Mouse (Mus musculus): ENCODE results near the gene Gm11213. TPM values are rescaled to one million over a fixed set of nuclear protein-coding genes. Genes with fewer than 3 reads are reported as not detected.
A peak's percentile ranks its signal among the peaks of the same experiment; 100 is the strongest.

The Gm11213 gene
- total RNA-seq, 1 experiment from 2014 or later = not detected

DNA sequence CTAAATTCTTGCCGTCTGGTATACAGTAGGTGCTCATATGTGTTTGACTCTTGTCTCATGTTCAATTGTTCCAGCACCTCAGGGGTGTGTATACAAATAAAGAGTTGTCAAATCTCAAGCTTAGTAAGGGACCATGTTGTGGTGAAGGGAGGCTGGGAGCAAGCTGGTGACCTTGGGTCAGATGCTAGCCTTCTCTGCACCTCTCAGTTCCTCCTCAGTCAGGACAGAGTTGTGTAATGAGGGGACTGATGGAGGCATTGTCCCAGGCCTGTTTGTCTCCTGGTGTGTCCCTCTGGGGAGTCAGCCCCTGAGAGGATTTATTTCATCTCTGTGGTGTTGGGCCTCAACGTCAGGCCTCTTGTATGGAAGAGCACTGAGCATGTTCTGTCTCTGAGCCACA lies 18.8 kb downstream of the Gm11213 start:
- ATAC-seq (replicated peaks; ENCODE audit: insufficient number of reproducible peaks, low FRiP score, low TSS enrichment, poor library complexity, severe bottlenecking) = no peak

DNA sequence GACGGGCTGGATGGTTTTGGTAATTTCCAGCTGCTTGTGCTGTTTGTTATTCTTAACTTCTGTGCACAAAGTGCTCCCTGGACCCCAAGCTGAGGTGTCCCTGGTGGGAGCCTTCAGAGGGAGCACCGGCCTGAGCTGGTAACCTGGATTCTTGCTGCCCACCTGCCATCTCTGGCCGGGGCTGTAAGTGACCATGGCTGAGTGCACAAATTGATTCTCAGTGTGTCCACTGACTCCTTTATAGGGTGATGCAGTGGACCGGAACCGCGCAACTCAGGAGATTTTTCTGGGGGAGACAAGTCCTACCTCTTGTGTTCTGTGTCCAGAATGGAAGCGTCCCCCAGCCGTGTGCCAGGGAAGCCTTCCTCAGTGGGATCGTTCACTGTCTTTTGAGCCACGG lies 19.8 kb downstream of the Gm11213 start:
- no peak for ATAC-seq (replicated peaks; ENCODE audit: insufficient number of reproducible peaks, low FRiP score, low TSS enrichment, poor library complexity, severe bottlenecking)

DNA sequence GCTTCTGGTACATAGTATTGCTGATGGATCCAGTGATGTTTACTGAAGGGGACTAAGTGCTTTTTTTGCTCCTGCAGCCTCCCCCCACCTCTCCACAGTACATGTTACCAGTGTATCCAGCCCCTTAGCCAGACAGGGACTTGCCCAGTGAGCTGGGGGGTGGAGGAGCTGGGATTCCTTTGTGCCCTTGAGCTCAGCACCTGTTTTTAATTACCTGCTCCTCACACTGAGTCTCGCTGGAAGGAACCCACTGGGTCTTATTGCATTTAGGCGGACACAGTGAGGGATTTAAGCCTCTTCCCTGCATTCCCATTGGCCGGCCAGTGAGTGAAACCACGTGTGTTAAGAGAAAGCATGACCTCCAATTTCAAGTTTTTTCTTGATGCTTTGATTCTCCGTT lies 22.5 kb downstream of the Gm11213 start:
- ATAC-seq (replicated peaks; ENCODE audit: insufficient number of reproducible peaks, low FRiP score, low TSS enrichment, poor library complexity, severe bottlenecking) = no peak

DNA sequence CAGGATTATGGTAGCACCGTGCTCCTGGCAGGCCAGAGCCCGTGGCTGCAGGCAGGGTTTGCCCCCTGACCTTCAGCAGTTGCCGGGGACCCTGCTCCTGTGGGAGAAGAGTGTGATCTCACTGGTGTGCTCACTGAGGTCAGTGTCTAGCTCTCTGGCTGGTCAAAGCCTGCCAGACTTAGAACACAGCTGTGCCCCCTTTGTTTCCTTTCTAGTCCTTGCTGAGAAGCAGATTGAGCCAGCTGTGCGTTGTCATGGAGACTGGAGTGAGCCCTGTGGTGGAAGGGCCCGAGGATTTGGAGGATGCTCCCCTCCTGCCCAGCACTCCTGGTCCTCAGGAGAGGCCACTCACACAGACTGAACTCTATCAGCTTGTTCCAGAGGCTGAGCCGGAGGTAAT lies 25.0 kb downstream of the Gm11213 start:
- no peak for ATAC-seq (replicated peaks; ENCODE audit: insufficient number of reproducible peaks, low FRiP score, low TSS enrichment, poor library complexity, severe bottlenecking)

DNA sequence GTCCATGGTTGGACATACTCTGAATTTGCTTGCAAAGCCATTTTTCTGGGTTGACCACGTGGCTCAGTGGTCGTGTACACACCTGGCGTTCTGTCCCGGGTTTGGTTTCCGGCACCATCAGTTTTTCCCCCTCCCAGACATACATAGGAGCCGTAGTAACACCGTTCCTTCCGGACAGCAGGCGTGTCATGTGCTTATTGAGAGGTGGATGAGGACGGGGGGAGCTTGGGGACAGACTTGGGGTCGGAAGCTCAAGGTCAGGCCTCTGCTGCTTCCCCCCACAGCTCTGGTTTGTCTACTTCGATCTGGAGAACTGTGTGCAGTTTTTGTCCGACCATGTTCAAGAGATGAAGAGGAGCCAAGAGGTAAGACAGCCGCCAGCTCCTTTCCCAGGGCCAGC lies 25.4 kb downstream of the Gm11213 start:
- ATAC-seq (replicated peaks; ENCODE audit: insufficient number of reproducible peaks, low FRiP score, low TSS enrichment, poor library complexity, severe bottlenecking) = no peak

DNA sequence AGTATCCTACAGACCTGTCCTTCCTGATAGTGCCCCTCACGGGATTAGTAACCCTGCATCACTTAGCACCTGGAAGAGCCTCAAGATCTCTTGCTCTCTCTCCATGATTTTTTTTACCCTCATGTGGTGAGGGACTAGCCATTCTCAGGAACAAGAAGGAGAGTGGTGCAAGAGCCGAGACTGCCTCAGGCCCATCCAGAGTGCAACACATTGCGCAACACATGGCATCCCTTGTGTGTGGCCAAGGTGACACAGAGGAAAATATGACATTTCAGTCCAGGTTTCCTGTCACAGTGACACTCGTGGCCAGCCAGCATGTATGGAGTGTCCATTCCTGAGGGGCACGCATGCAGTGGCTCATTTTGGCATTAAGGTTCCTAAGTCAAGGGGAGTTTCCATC lies 32.4 kb downstream of the Gm11213 start:
- ATAC-seq (replicated peaks; ENCODE audit: insufficient number of reproducible peaks, low FRiP score, low TSS enrichment, poor library complexity, severe bottlenecking) = no peak

DNA sequence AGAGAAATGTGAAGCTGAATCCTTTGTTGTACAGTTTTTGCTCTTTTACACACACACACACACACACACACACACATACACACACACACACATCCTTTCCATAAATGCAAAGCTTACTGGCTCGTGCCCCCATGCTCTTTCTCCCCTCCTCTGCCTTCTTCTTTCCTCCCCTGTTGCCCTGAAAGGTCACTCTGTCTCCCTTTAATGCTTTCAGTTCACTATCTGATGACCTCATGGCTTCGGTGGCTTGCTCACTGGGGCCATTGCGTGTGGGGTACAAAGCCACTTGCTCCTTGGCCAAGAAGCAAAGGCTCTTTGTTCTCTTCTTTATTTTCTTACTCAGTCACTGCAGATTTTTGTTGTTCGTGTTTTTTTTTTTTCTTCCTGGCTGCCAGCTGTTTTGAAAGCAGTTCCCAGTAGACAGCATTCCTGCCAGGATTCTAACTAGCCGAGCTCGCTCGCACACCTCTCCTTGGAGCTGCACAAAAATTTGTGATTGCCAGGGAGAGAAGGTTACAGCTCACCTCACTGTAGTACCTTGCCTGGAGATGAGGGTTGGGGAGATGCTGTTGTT lies 34.8 kb downstream of the Gm11213 start:
- no peak for ATAC-seq (replicated peaks; ENCODE audit: insufficient number of reproducible peaks, low FRiP score, low TSS enrichment, poor library complexity, severe bottlenecking)

DNA sequence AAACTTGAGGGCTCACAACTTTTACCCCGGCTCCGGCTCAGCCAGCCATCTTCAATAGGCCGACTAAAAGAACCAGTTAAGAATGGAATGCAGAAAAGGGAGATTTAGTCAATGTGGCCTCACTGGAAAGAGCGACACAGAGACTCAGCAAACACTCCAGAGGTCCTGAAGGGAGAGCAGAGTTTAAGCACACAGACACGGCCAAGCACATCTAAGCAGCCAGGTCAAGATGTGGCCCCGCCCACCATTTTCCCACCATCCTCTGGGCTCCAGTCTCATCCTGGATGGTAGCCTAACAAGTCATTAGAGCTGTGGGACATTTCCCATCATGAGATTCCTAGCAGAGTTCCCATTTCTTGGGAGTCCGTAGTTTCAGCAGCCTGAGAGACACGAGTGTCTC lies 35.7 kb downstream of the Gm11213 start:
- ATAC-seq (replicated peaks; ENCODE audit: insufficient number of reproducible peaks, low FRiP score, low TSS enrichment, poor library complexity, severe bottlenecking) = no peak

DNA sequence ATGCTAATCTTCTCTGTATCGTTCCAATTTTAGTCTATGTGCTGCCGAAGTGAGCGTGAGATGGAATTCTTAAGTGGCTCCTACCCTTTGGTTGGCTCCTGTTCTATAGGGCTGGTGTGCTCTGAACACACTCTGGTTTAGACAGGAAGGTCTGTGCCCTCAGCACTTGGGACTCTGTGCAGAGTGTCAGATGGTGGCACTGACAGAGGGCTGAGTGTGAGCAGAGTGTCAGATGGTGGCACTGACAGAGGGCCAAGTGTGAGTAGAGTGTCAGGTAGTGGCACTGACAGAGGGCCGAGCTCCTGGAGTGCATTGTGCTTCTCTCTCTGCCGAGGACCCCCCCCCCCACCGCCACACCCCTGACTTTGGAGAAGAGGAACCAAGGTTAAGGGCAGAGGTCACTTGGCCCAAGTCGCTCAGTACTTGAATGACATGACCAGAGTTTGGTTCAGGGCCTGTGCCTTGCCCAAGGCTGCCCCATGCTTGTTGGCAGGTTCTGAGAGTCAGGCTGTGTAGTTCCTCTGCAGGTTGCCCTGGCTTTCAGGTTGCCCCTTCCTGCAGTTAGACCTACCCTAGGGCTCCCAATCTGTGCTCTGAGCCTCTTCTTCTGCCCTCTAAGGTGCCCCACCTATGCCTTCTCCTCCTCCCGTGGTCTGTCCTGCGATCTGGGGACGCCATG lies 37.2 kb downstream of the Gm11213 start:
- ATAC-seq (replicated peaks; ENCODE audit: insufficient number of reproducible peaks, low FRiP score, low TSS enrichment, poor library complexity, severe bottlenecking) = no peak

DNA sequence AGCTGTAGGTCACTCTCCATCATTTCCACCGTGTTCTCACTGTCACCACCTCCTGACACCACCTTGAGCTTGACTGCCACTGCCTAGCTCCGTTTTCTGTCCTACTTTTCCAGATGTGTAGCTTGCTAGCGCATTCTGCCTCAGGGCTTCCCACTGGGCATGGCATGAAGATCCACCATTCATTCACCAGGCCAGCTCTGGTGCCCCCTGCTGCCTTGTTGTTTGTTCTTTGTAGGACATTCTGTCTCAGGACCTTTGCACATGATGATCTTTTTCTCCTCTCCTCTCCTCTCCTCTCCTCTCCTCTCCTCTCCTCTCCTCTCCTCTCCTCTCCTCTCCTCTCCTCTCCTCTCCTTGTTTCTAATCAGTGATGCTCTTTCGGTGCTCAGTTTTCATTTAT lies 42.3 kb downstream of the Gm11213 start:
- no peak for ATAC-seq (replicated peaks; ENCODE audit: insufficient number of reproducible peaks, low FRiP score, low TSS enrichment, poor library complexity, severe bottlenecking)

DNA sequence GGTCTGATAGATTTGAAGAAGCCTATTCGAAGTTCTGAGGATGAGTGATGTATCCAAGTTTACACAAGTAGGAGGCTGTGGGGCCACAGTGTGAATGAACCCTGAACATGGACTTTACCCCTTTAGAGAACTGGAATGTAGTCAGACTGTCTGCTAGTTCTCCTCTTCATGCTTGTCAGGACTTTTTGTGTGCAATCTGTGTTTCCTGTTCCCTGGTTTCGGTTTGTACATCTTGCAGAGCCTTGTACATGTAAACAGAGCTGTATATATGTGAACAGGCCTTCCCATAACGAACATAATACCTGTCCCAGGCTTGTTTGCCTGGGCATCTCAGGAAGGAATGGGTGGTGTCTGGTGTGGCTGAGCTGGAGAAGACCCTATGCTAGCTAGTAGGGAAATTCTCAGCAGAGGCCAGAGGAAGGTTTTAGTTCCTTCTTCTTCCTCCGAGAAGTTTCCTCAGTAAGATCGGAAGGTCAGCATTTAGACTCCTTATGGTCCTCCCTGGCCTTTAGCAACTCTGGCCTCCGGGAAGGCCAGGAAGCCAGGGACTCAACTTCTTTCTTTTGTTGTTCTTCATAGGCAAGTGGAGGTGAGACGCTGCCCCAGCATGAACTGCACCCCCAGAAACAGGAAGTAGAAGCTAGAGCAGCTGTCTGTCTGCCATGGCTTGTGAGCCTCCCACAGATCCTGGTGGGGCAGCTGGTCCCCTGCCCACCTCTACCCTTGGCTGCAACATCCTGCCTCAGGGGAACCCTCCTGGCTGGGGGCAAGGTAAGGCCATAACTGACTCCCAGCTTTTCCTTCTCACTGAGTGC lies 43.0 kb downstream of the Gm11213 start:
- peak; percentile 57 for ATAC-seq (replicated peaks; ENCODE audit: insufficient number of reproducible peaks, low FRiP score, low TSS enrichment, poor library complexity, severe bottlenecking)

DNA sequence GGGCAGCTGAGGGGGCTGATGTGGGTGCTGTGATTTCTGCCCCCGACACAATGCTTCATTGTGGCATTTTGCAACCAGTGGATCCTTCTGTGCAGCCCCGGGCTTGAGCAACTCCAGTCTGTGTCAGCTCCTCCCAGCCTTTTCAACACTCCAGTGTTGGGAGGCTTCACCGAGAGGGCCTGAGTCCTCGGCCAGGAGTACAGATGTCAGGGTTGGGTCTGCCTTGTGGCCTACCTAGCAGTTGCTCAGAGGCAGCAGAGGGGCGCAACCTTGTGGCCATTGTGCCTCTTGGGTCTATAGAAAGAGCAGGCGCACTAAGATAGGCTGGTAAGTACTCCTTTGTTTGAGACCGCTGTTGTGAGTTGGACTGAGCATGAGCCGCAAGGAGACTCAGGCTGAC lies 45.0 kb downstream of the Gm11213 start:
- ATAC-seq (replicated peaks; ENCODE audit: insufficient number of reproducible peaks, low FRiP score, low TSS enrichment, poor library complexity, severe bottlenecking) = no peak

DNA sequence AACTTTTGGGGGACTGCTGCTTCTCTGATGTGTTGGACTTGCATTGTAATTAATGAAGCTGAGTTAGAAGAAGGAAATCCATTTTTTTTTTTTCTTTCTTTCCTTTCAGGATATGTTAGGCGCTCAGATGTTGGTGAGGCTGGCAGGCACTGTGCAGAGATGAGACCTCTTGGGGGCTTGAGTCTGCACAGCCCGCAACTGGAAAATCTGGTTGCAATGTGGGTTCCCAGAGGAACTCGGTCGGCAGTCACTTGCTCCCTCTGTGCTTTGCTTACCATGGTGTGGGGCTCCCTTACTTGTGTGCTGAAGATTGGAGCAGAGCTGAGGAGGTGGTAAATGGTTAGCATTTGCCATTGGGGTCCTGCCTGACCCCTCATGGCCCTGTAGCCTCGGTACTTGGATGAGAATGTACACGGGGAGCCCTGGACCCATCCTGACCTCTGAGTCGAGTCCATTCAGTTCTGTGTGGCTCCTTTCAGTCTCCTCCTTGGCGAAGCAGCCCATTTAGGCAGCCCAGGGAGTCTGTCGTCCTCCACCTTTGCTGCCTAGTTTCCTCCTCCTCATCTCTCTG lies 45.8 kb downstream of the Gm11213 start:
- ATAC-seq (replicated peaks; ENCODE audit: insufficient number of reproducible peaks, low FRiP score, low TSS enrichment, poor library complexity, severe bottlenecking) = no peak

DNA sequence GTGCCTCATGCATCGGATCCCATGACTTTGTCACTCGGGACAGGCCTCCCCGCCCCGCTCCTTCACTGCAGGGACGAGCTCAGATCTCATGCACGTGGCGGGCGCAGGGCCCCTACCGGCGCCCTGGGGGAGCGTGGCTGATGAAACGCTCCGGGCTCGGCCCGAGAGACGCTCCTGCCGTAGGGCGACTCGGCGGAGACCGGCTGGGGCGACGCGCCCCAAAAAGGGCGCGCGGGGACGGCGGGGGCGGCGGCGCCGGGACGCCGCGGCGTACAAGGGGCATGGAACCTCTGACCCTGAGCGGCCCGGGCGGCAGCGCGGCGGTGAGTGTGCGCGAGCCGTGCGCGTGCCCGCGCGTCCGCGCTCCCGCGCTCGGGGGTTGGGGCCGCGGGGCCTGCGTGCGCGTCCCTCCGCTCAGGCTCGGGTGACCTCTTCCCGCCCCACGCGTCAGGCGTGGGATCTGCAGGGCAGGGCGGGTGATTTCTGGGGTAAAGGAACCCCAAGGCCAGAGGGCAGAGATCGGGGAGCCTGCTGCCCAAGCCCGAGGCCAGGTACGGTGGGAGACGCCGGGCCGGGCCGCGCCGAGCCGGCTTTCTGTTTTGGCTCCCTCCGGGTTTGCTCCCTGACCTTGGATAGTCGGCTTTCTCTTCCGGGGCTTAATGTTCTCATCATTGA lies 46.5 kb downstream of the Gm11213 start, which contains the start of gene Tmem268:
Tmem268 (plus strand) TSS at position 375 of the 675 bp plus-strand sequence.
- peak; percentile 30; the same call in 1 of the 2 replicates for ATAC-seq (replicated peaks; ENCODE audit: insufficient number of reproducible peaks, low FRiP score, low TSS enrichment, poor library complexity, severe bottlenecking)

DNA sequence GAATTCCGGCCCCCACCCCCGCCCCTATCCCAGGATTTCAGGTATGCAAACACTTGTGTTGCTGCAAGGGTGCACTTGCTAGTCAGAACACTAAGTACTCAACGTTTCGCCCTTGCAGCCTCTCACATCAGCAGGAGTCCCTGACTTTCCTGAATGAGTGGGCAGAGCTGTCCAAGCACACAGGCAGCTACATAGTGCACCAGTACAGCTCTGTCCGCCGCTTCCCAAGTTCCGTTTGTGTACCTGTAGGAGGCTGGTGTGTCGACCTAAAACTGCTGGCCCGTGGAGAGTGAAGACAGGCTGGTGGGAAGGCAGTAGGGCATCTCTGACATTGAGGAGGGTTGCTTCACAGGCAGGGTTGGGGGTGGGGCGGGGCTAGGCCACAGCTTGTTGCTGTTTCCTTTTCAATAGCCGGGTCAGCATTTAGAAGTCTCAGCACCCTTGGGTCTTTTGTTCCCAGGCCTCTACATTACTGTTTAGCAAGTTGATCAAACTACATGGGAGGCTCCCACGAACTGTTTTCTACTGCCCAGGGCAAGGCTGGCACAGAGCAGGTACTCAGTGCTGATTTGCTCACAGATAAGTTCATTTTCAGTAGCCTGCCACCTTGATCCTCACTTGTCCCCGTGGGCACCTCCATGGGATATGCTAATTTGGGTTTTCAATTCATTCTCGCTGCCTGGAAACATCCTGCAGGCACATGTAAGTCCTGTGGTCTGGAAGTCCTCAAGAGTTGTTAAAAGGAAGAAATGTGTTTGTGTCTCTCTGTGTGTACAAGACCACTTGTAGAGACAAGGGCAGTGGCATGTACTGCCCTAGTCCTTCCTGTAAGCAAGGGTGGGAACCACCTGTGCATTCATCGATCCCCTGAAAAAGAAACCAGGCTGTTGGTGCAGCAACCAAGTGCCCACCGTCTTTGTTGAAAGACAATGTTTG lies 47.7 kb downstream of the Gm11213 start:
- no peak for ATAC-seq (replicated peaks; ENCODE audit: insufficient number of reproducible peaks, low FRiP score, low TSS enrichment, poor library complexity, severe bottlenecking)

DNA sequence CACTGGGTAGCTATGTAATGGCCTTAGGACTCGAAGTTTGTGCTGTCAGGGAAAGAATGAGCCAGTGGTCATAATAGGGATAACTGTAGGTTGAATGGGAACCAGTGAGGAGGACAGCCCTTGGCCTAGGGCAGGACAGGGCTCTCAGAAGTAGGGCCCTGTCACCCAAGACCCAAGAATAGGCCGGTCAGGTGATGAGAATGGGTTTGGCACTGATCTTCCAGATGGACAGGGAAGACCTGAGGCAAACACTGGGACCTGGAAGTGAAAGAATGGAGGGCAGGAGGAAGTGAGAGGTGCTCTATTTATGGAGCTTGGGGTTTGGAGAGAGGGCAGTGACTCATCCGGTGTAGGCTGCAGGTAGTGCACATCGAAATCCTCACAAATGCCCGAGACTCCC lies 48.4 kb downstream of the Gm11213 start:
- no peak for ATAC-seq (replicated peaks; ENCODE audit: insufficient number of reproducible peaks, low FRiP score, low TSS enrichment, poor library complexity, severe bottlenecking)

DNA sequence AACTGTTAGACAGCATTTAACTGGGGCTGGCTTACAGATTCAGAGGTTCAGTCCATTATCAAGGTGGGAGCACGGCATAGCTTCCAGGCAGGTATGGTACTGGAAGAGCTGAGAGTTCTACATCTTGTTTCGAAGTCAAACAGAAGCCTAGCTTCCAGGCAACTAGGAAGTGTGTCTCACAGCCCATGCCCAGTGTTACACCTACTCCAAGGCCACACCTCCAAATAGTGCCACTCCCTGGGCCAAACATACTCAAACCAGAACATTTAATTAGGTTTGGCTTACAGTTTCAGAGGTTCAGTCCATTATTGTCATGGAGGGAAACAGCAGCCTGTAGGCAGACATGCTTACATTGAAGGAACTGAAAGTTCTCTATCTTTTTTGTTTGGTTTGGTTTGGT lies 50.0 kb downstream of the Gm11213 start:
- ATAC-seq (replicated peaks; ENCODE audit: insufficient number of reproducible peaks, low FRiP score, low TSS enrichment, poor library complexity, severe bottlenecking) = no peak

DNA sequence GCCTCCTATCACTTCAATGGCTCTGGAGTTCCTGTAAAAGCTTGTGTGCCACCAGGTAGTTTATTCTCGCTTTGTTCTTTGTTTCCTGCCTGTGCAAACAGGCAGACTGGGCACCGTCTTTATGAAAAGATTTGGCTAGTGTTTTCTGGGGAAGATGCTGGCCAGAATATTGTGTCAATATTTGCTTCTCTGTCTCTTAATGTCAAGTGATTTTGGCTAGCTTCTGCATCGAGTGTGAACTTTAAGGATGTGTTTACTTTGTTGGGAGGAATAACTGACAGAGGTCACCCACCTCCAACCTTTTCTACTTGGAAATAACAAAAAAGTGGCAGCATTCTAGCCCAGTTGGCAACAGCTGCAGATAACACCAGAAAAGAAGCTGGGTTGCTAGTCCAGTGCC lies 50.4 kb downstream of the Gm11213 start:
- no peak for ATAC-seq (replicated peaks; ENCODE audit: insufficient number of reproducible peaks, low FRiP score, low TSS enrichment, poor library complexity, severe bottlenecking)
